17 mouse cellular contexts compared by ENCODE assay signal in the genomic region with DNA sequence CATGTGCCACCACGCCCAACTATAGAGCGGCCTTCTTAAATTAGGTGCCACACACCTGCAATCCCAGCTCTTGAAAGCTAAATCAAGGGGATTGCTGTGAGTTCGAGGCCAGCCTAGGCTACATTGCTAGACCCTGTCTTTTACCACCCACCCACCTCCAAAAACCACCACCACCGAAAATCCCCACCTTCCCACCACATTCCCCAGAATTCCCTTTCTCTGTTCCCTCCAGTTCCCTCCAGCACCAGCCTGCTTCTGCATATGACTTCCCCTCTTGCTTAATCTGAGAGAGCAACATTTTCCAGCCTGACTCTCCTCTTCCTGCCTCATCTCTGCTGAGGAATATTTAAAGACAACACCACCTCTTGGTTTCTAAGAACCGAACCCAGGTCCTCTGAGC. TPM values are rescaled to one million over a fixed set of nuclear protein-coding genes. Genes with fewer than 3 reads are reported as not detected.
DNase-seq lines count a peak whose midpoint lies in the region; ATAC-seq and TF ChIP-seq lines count a peak whose summit lies in the region.
"Had no signal": no experiment of that assay in that cellular context is flagged by ENCODE, and none has a peak within 500 bp of the region (broad histone marks: within the 10 kb centered on the region; RNA-seq: fewer than 3 reads in every experiment).

No protein-coding gene starts in this region.

- no peaks in the 10 kb centered on the region for H3K27me3 ChIP-seq in kidney, embryonic 15.5 days
- no peaks in the 10 kb centered on the region for H3K27me3 ChIP-seq in liver, postnatal 0 days (ENCODE audit: insufficient read depth, low read length)
- H3K27me3 ChIP-seq: embryonic facial prominence, embryonic 15.5 days; neural tube, embryonic 12.5 days had no signal

- TF ChIP-seq EP300 in liver, postnatal 0 days (IDR thresholded peaks at IDR 0.05; ENCODE audit: low read depth): peak; percentile 23; the same call in 1 of the 2 replicates

- no peak for ATAC-seq in kidney, embryonic 15.5 days (replicated peaks; ENCODE audit: low FRiP score)
- no peak for ATAC-seq in liver, postnatal 0 days
- ATAC-seq in activated CD4-positive, CD25-positive, alpha-beta regulatory T cell, adult 4 months: no peak
- ATAC-seq: CD4-positive, CD25-positive, alpha-beta regulatory T cell, adult 4 months had no signal

- TF ChIP-seq CTCF in liver, postnatal 0 days (IDR thresholded peaks at IDR 0.05; ENCODE audit: low read depth): no peak

- peaks cover 41% of the 10 kb centered on the region for H3K4me1 ChIP-seq in kidney, embryonic 15.5 days
- peaks cover 20% of the 10 kb centered on the region; the same call in 1 of the 2 replicates for H3K4me1 ChIP-seq in brown adipose tissue, adult 24 weeks (ENCODE audit: control insufficient read depth, insufficient read depth, insufficient read length, low read length)
- peaks cover 42% of the 10 kb centered on the region for H3K4me1 ChIP-seq in liver, postnatal 0 days (ENCODE audit: insufficient read depth)

- H3K9me3 ChIP-seq in kidney, embryonic 15.5 days (replicated peaks): no peaks in the 10 kb centered on the region
- H3K9me3 ChIP-seq in liver, postnatal 0 days (ENCODE audit: low read length): no peaks in the 10 kb centered on the region
- H3K9me3 ChIP-seq: embryonic facial prominence, embryonic 15.5 days; limb, embryonic 13.5 days; neural tube, embryonic 12.5 days had no signal

- DNase-seq in kidney, adult 18-20 months: no peak
- DNase-seq in 416B (ENCODE audit: low read depth): peak; percentile 34
- no peak for DNase-seq in liver, postnatal 0 days
- DNase-seq in frontal cortex, adult 2 months (ENCODE audit: extremely low spot score in 1 of 2, low spot score in 1 of 2): no peak
- DNase-seq: adrenal gland, adult 8-10 months; cerebellum, adult 2 months; heart, postnatal 36 days; right cerebral cortex, postnatal 25 days; thymus, adult 2 months had no signal

- H3K9ac ChIP-seq in kidney, embryonic 15.5 days: no peak overlapping the region
- no peak overlapping the region for H3K9ac ChIP-seq in liver, postnatal 0 days (replicated peaks)
- H3K9ac ChIP-seq: embryonic facial prominence, embryonic 15.5 days; limb, embryonic 13.5 days; neural tube, embryonic 12.5 days had no signal

- 84% methylated on average over 5 of the region's 5 CpGs for WGBS in kidney, embryonic 15.5 days
- WGBS in liver, postnatal 0 days (ENCODE audit: insufficient replicate concordance): 66% methylated on average over 5 of the region's 5 CpGs

- no peaks in the 10 kb centered on the region for H3K36me3 ChIP-seq in kidney, embryonic 15.5 days
- H3K36me3 ChIP-seq in liver, postnatal 0 days (replicated peaks; ENCODE audit: insufficient read depth, low read length): no peaks in the 10 kb centered on the region
- H3K36me3 ChIP-seq: embryonic facial prominence, embryonic 15.5 days; limb, embryonic 13.5 days; neural tube, embryonic 12.5 days had no signal

- H3K4me2 ChIP-seq in kidney, embryonic 15.5 days: no peak overlapping the region
- H3K4me2 ChIP-seq in liver, postnatal 0 days (ENCODE audit: low read depth, low read length): no peak overlapping the region
- H3K4me2 ChIP-seq: embryonic facial prominence, embryonic 15.5 days; limb, embryonic 13.5 days; neural tube, embryonic 12.5 days had no signal

- no peak overlapping the region for H3K4me3 ChIP-seq in kidney, embryonic 15.5 days (replicated peaks)
- no peak overlapping the region for H3K4me3 ChIP-seq in brown adipose tissue, adult 24 weeks (ENCODE audit: insufficient read depth, low read depth, low read length)
- no peak overlapping the region for H3K4me3 ChIP-seq in liver, postnatal 0 days (ENCODE audit: low read depth, low read length)
- H3K4me3 ChIP-seq: embryonic facial prominence, embryonic 15.5 days; layer of hippocampus, adult 2 months; limb, embryonic 13.5 days; neural tube, embryonic 12.5 days had no signal

- H3K27ac ChIP-seq in kidney, embryonic 15.5 days: peak overlapping the region; percentile 91
- peak overlapping the region; percentile 95 for H3K27ac ChIP-seq in brown adipose tissue, adult 24 weeks (replicated peaks; ENCODE audit: low read depth, low read length)
- H3K27ac ChIP-seq in liver, postnatal 0 days (ENCODE audit: low read depth): no peak overlapping the region; the same call in 1 of the 2 replicates
- H3K27ac ChIP-seq: embryonic facial prominence, embryonic 15.5 days; layer of hippocampus, adult 2 months; limb, embryonic 13.5 days; neural tube, embryonic 12.5 days had no signal

RNA-seq across cellular contexts. Expression of a gene that starts 58.5 kb away (rescaled TPM):
- 39.1 and 41.5 TPM in 2 replicates for polyA plus RNA-seq in kidney, embryonic 15.5 days (2015; fragmentation: Nextera tagmentation; extraction: Ambion mirVana)
- polyA plus RNA-seq in brown adipose tissue, adult 24 weeks (2012; ENCODE audit: insufficient read depth, insufficient read length, missing spikeins): 14.5 and 17.6 TPM in 2 replicates
- polyA plus RNA-seq in liver, postnatal 0 days (2015; fragmentation: Nextera tagmentation; extraction: Ambion mirVana): 5.1 and 5.7 TPM in 2 replicates
- 10 to 100 TPM; 17.2 to 20.0 TPM for polyA plus RNA-seq in activated CD4-positive, CD25-positive, alpha-beta regulatory T cell, adult 4 months (2017; shearing (Covaris generic))
- 14.6 and 15.6 TPM in 2 replicates for polyA plus RNA-seq in frontal cortex, adult 2 months (2012; rRNA removed)
